Mouse (Mus musculus): ENCODE measurements at regions not wholly inside any gene's neighbourhood (a gene's known extent, or its start where the extent isn't known, plus 50 kb on each side); places are given as distances from the start of the nearest gene placed in this dataset.

- intact Hi-C loops (cut with DNase I) = no loop called here
- no peak for DNase-seq (ENCODE audit: extremely low spot score in 1 of 2, low spot score in 2 of 2)
These were observed 130.5 kb upstream of the Car10 start for GRCm38 (mm10) chr11:92967288-92967687.

GRCm38 (mm10) chr11:92999603-93000002 lies 98.2 kb upstream of the Car10 start:
- no peak for DNase-seq (ENCODE audit: extremely low spot score in 1 of 2, low spot score in 2 of 2)
- intact Hi-C loops (cut with DNase I) = no loop called here

GRCm38 (mm10) chr11:93005991-93006390 lies 91.8 kb upstream of the Car10 start:
- intact Hi-C loops (cut with DNase I) = no loop called here
- no peak for DNase-seq (ENCODE audit: extremely low spot score in 1 of 2, low spot score in 2 of 2)

GRCm38 (mm10) chr11:93025981-93026380 lies 71.8 kb upstream of the Car10 start:
- intact Hi-C loops (cut with DNase I) = no loop called here
- no peak for DNase-seq (ENCODE audit: extremely low spot score in 1 of 2, low spot score in 2 of 2)

- no peak for DNase-seq (ENCODE audit: extremely low spot score in 1 of 2, low spot score in 2 of 2)
- intact Hi-C loops (cut with DNase I) = no loop called here
These were observed 62.3 kb upstream of the Car10 start for GRCm38 (mm10) chr11:93035509-93035908.

GRCm38 (mm10) chr11:93037846-93038245 lies 60.0 kb upstream of the Car10 start:
- intact Hi-C loops (cut with DNase I) = no loop called here
- no peak for DNase-seq (ENCODE audit: extremely low spot score in 1 of 2, low spot score in 2 of 2)

GRCm38 (mm10) chr11:93039325-93039724 lies 58.5 kb upstream of the Car10 start:
- intact Hi-C loops (cut with DNase I) = no loop called here
- DNase-seq (ENCODE audit: extremely low spot score in 1 of 2, low spot score in 2 of 2) = no peak

- no peak for DNase-seq (ENCODE audit: extremely low spot score in 1 of 2, low spot score in 2 of 2)
- intact Hi-C loops (cut with DNase I) = no loop called here
These were observed 57.0 kb upstream of the Car10 start for GRCm38 (mm10) chr11:93040816-93041215.

- peak; percentile 18 to 23 for DNase-seq (ENCODE audit: extremely low spot score in 1 of 2, low spot score in 2 of 2)
- intact Hi-C loops (cut with DNase I) = no loop called here
These were observed 52.8 kb upstream of the Car10 start for GRCm38 (mm10) chr11:93044998-93045397.

Measured in left cerebral cortex, postnatal 10 days (tissue).